Mouse (Mus musculus): Measurements from ENCODE around the gene Slc22a6. TPM values are rescaled to one million over a fixed set of nuclear protein-coding genes. Genes with fewer than 3 reads are reported as not detected.

Gene Slc22a6
- polyA plus RNA-seq, 1 experiment from 2014 or later, result not detected

GRCm38 (mm10) chr19:8585899-8586298 lies 31.9 kb upstream of the Slc22a6 start:
- WGBS, result 89% methylated on average over 2 of the region's 2 CpGs
- DNase-seq (ENCODE audit: low spot score) (no peak), ATAC-seq (replicated peaks; ENCODE audit: low FRiP score) (no peak)
- H3K4me2 ChIP-seq, result no peak overlapping the region
- no peak overlapping the region for H3K27ac ChIP-seq (ENCODE audit: low read depth, low read length)
- no peaks in the 10 kb centered on the region for H3K9me3 ChIP-seq (ENCODE audit: control insufficient read depth, low read length)
- no peaks in the 10 kb centered on the region for H3K36me3 ChIP-seq (ENCODE audit: control insufficient read depth, insufficient read depth, low read length)
- no peak overlapping the region for H3K9ac ChIP-seq (ENCODE audit: low read depth, low read length)
- H3K27me3 ChIP-seq (replicated peaks; ENCODE audit: control insufficient read depth, insufficient read depth, low read length), result no peaks in the 10 kb centered on the region
- H3K4me1 ChIP-seq (replicated peaks; ENCODE audit: control insufficient read depth, insufficient read depth, low read length), result no peaks in the 10 kb centered on the region
- H3K4me3 ChIP-seq (ENCODE audit: low read depth, low read length), result no peak overlapping the region

- 50% methylated on average over 3 of the region's 3 CpGs for WGBS
Measured at GRCm38 (mm10) chr19:8586350-8586749, 31.5 kb upstream of the Slc22a6 start.

GRCm38 (mm10) chr19:8587315-8587714 lies 30.5 kb upstream of the Slc22a6 start:
- Histone ChIP-seq H3K9ac (ENCODE audit: low read depth, low read length) (no peak overlapping the region), H3K36me3 (ENCODE audit: control insufficient read depth, insufficient read depth, low read length) (no peaks in the 10 kb centered on the region), H3K9me3 (ENCODE audit: control insufficient read depth, low read length) (no peaks in the 10 kb centered on the region), H3K27ac (ENCODE audit: low read depth, low read length) (no peak overlapping the region), H3K27me3 (replicated peaks; ENCODE audit: control insufficient read depth, insufficient read depth, low read length) (no peaks in the 10 kb centered on the region), H3K4me2 (no peak overlapping the region), H3K4me3 (ENCODE audit: low read depth, low read length) (no peak overlapping the region), H3K4me1 (replicated peaks; ENCODE audit: control insufficient read depth, insufficient read depth, low read length) (peaks cover under 1% of the 10 kb centered on the region; the same call in 1 of the 2 replicates)
- no peak for DNase-seq (ENCODE audit: low spot score)
- WGBS, result 75% methylated on average over 1 of the region's 1 CpGs
- ATAC-seq (replicated peaks; ENCODE audit: low FRiP score), result no peak

More at GRCm38 (mm10) chr19:8586350-8586749, 31.5 kb upstream of the Slc22a6 start:
- no peaks in the 10 kb centered on the region for H3K9me3 ChIP-seq (ENCODE audit: control insufficient read depth, low read length)
- H3K4me3 ChIP-seq (ENCODE audit: low read depth, low read length), result no peak overlapping the region
- H3K4me1 ChIP-seq (replicated peaks; ENCODE audit: control insufficient read depth, insufficient read depth, low read length), result no peaks in the 10 kb centered on the region
- ATAC-seq (replicated peaks; ENCODE audit: low FRiP score), result no peak
- no peaks in the 10 kb centered on the region for H3K36me3 ChIP-seq (ENCODE audit: control insufficient read depth, insufficient read depth, low read length)
- H3K9ac ChIP-seq (ENCODE audit: low read depth, low read length), result no peak overlapping the region
- H3K27ac ChIP-seq (ENCODE audit: low read depth, low read length), result no peak overlapping the region
- no peak for DNase-seq (ENCODE audit: low spot score)
- no peak overlapping the region for H3K4me2 ChIP-seq
- H3K27me3 ChIP-seq (replicated peaks; ENCODE audit: control insufficient read depth, insufficient read depth, low read length), result no peaks in the 10 kb centered on the region

- Histone ChIP-seq H3K4me2 (no peak within 1 kb of the TSS), H3K9me3 (ENCODE audit: control insufficient read depth, low read length) (no peaks in the 10 kb centered on the region), H3K9ac (ENCODE audit: low read depth, low read length) (no peak within 1 kb of the TSS), H3K27me3 (replicated peaks; ENCODE audit: control insufficient read depth, insufficient read depth, low read length) (no peaks in the 10 kb centered on the region), H3K4me3 (ENCODE audit: low read depth, low read length) (no peak within 1 kb of the TSS), H3K36me3 (ENCODE audit: control insufficient read depth, insufficient read depth, low read length) (no peaks in the 10 kb centered on the region), H3K4me1 (replicated peaks; ENCODE audit: control insufficient read depth, insufficient read depth, low read length) (peaks cover 8% of the 10 kb centered on the region), H3K27ac (ENCODE audit: low read depth, low read length) (peak within 1 kb of the TSS; percentile 27; the same call in 1 of the 2 replicates)
- DNase-seq (ENCODE audit: low spot score), result no peak
- ATAC-seq (replicated peaks; ENCODE audit: low FRiP score), result no peak
- 76% methylated on average over 8 of the region's 8 CpGs for whole genome bisulfite sequencing
Measured at GRCm38 (mm10) chr19:8590954-8591353, 26.9 kb upstream of the Slc22a6 start, which contains the start of gene Slc22a8. TSS of gene Slc22a8 (plus strand) at chr19:8591254.

- H3K27me3 ChIP-seq (replicated peaks; ENCODE audit: control insufficient read depth, insufficient read depth, low read length), result no peaks in the 10 kb centered on the region
- peaks cover 11% of the 10 kb centered on the region for H3K4me1 ChIP-seq (replicated peaks; ENCODE audit: control insufficient read depth, insufficient read depth, low read length)
- DNase-seq (ENCODE audit: low spot score) (no peak), ATAC-seq (replicated peaks; ENCODE audit: low FRiP score) (peak; percentile 71)
- H3K36me3 ChIP-seq (ENCODE audit: control insufficient read depth, insufficient read depth, low read length), result no peaks in the 10 kb centered on the region
- no peak overlapping the region for H3K4me3 ChIP-seq (ENCODE audit: low read depth, low read length)
- no peak overlapping the region for H3K27ac ChIP-seq (ENCODE audit: low read depth, low read length)
- no peak overlapping the region for H3K9ac ChIP-seq (ENCODE audit: low read depth, low read length)
- no peaks in the 10 kb centered on the region for H3K9me3 ChIP-seq (ENCODE audit: control insufficient read depth, low read length)
- no peak overlapping the region for H3K4me2 ChIP-seq
- WGBS, result 30% methylated on average over 2 of the region's 2 CpGs
Measured at GRCm38 (mm10) chr19:8592155-8592554, 25.7 kb upstream of the Slc22a6 start.

- Histone ChIP-seq H3K9ac (ENCODE audit: low read depth, low read length) (no peak overlapping the region; the same call in 1 of the 2 replicates), H3K9me3 (ENCODE audit: control insufficient read depth, low read length) (no peaks in the 10 kb centered on the region), H3K27me3 (replicated peaks; ENCODE audit: control insufficient read depth, insufficient read depth, low read length) (no peaks in the 10 kb centered on the region)
Measured at GRCm38 (mm10) chr19:8592873-8593408, 24.9 kb upstream of the Slc22a6 start.

GRCm38 (mm10) chr19:8593833-8594232 lies 24.0 kb upstream of the Slc22a6 start:
- H3K4me3 ChIP-seq (ENCODE audit: low read depth, low read length), result no peak overlapping the region
- WGBS, result 80% methylated on average over 11 of the region's 11 CpGs
- no peaks in the 10 kb centered on the region for H3K36me3 ChIP-seq (ENCODE audit: control insufficient read depth, insufficient read depth, low read length)
- H3K9ac ChIP-seq (ENCODE audit: low read depth, low read length), result no peak overlapping the region
- ATAC-seq (replicated peaks; ENCODE audit: low FRiP score) (no peak), DNase-seq (ENCODE audit: low spot score) (no peak)
- no peaks in the 10 kb centered on the region for H3K27me3 ChIP-seq (replicated peaks; ENCODE audit: control insufficient read depth, insufficient read depth, low read length)
- H3K9me3 ChIP-seq (ENCODE audit: control insufficient read depth, low read length), result no peaks in the 10 kb centered on the region
- H3K27ac ChIP-seq (ENCODE audit: low read depth, low read length), result no peak overlapping the region
- no peak overlapping the region for H3K4me2 ChIP-seq
- H3K4me1 ChIP-seq (replicated peaks; ENCODE audit: control insufficient read depth, insufficient read depth, low read length), result peaks cover 11% of the 10 kb centered on the region

More at GRCm38 (mm10) chr19:8592873-8593408, 24.9 kb upstream of the Slc22a6 start:
- no peaks in the 10 kb centered on the region for H3K36me3 ChIP-seq (ENCODE audit: control insufficient read depth, insufficient read depth, low read length)
- H3K27ac ChIP-seq (ENCODE audit: low read depth, low read length), result no peak overlapping the region
- 60% methylated on average over 6 of the region's 6 CpGs for WGBS
- no peak for DNase-seq (ENCODE audit: low spot score)
- H3K4me2 ChIP-seq, result peak overlapping the region; percentile 1; the same call in 1 of the 2 replicates
- H3K4me1 ChIP-seq (replicated peaks; ENCODE audit: control insufficient read depth, insufficient read depth, low read length), result peaks cover 11% of the 10 kb centered on the region
- peak; percentile 51; the same call in 1 of the 2 replicates for ATAC-seq (replicated peaks; ENCODE audit: low FRiP score)
- H3K4me3 ChIP-seq (ENCODE audit: low read depth, low read length), result no peak overlapping the region

GRCm38 (mm10) chr19:8594518-8594917 lies 23.3 kb upstream of the Slc22a6 start:
- H3K27ac ChIP-seq (ENCODE audit: low read depth, low read length), result no peak overlapping the region
- H3K4me1 ChIP-seq (replicated peaks; ENCODE audit: control insufficient read depth, insufficient read depth, low read length), result peaks cover 11% of the 10 kb centered on the region
- H3K27me3 ChIP-seq (replicated peaks; ENCODE audit: control insufficient read depth, insufficient read depth, low read length), result no peaks in the 10 kb centered on the region
- H3K9ac ChIP-seq (ENCODE audit: low read depth, low read length), result no peak overlapping the region
- peak overlapping the region; percentile 21; the same call in 1 of the 2 replicates for H3K4me2 ChIP-seq
- H3K4me3 ChIP-seq (ENCODE audit: low read depth, low read length), result no peak overlapping the region
- H3K9me3 ChIP-seq (ENCODE audit: control insufficient read depth, low read length), result no peaks in the 10 kb centered on the region
- DNase-seq (ENCODE audit: low spot score) (no peak), ATAC-seq (replicated peaks; ENCODE audit: low FRiP score) (0 out of 2 replicates have a peak, but pooled peaks have one; percentile 10)
- 5% methylated on average over 1 of the region's 1 CpGs for WGBS
- H3K36me3 ChIP-seq (ENCODE audit: control insufficient read depth, insufficient read depth, low read length), result no peaks in the 10 kb centered on the region

- no peak overlapping the region for H3K4me3 ChIP-seq (ENCODE audit: low read depth, low read length)
- H3K36me3 ChIP-seq (ENCODE audit: control insufficient read depth, insufficient read depth, low read length), result no peaks in the 10 kb centered on the region
- 71% methylated on average over 4 of the region's 4 CpGs for WGBS
- no peaks in the 10 kb centered on the region; the same call in 1 of the 2 replicates for H3K27me3 ChIP-seq (replicated peaks; ENCODE audit: control insufficient read depth, insufficient read depth, low read length)
- H3K4me1 ChIP-seq (replicated peaks; ENCODE audit: control insufficient read depth, insufficient read depth, low read length), result peaks cover 17% of the 10 kb centered on the region
- ATAC-seq (replicated peaks; ENCODE audit: low FRiP score), result no peak
- H3K4me2 ChIP-seq, result no peak overlapping the region
- no peak for DNase-seq (ENCODE audit: low spot score)
- no peak overlapping the region for H3K27ac ChIP-seq (ENCODE audit: low read depth, low read length)
- H3K9ac ChIP-seq (ENCODE audit: low read depth, low read length), result no peak overlapping the region
- H3K9me3 ChIP-seq (ENCODE audit: control insufficient read depth, low read length), result no peaks in the 10 kb centered on the region
Measured at GRCm38 (mm10) chr19:8597269-8597668, 20.6 kb upstream of the Slc22a6 start.
